Mouse (Mus musculus) heart, postnatal 10 days (tissue): ENCODE results near the gene Hvcn1. TPM values are rescaled to one million over a fixed set of nuclear protein-coding genes. Genes with fewer than 3 reads are reported as not detected.
A peak's percentile ranks its signal among the peaks of the same experiment; 100 is the strongest.
"Not testable (repeated sequence)": the region's sequence is repeated elsewhere in the genome, so short reads cannot be mapped to it uniquely, and the experiment has no call there.

Experiments
- DNase-seq, 2 experiments: peaks; one replicate each; pipeline ENCODE4 v3.0.0; 2021
- intact Hi-C: fragments of 180-260 bp; cut with DNase I; formaldehyde crosslinking; loops from one replicate; pipeline ENCODE4 v1.15.1; 2025
- total RNA-seq, 2 experiments: library from RNA; stranded (reverse); gene quantifications; 2 replicates each; pipeline ENCODE4 v1.2.3; 2021

The Hvcn1 gene
- 1 to 10 TPM; 2.2 to 2.3 TPM for total RNA-seq

- intact Hi-C loops = no loop called here
- no peak for DNase-seq
Measured at GRCm38 (mm10) chr5:122206475-122206874, at the start of gene Hvcn1. TSS of gene Hvcn1 (plus strand) at chr5:122206804.

- DNase-seq = peak; percentile 93
- intact Hi-C loops = loop anchor here (2.0 kb wide), 1 partner anchor 15 kb away; no protein-coding TSS in a partner anchor
Measured at GRCm38 (mm10) chr5:122157827-122158381, 48.7 kb upstream of the Hvcn1 start, which contains the start of gene Ppp1cc. TSS of gene Ppp1cc (plus strand) at chr5:122158278.

- DNase-seq = peak in 1 of 2 experiments; percentile 50
- intact Hi-C loops = loop anchor here (2.0 kb wide), 1 partner anchor 16 kb away; no protein-coding TSS in a partner anchor
Measured at GRCm38 (mm10) chr5:122158557-122159515, 47.8 kb upstream of the Hvcn1 start.

GRCm38 (mm10) chr5:122163194-122163593 is 43.4 kb upstream of the Hvcn1 start:
- DNase-seq = no peak
- intact Hi-C loops = no loop called here

GRCm38 (mm10) chr5:122164011-122164410 is 42.6 kb upstream of the Hvcn1 start:
- DNase-seq = no peak
- intact Hi-C loops = no loop called here

- intact Hi-C loops = no loop called here
- no peak for DNase-seq
Measured at GRCm38 (mm10) chr5:122165233-122165915, 41.2 kb upstream of the Hvcn1 start.

- intact Hi-C loops = no loop called here
- DNase-seq = no peak
Measured at GRCm38 (mm10) chr5:122166636-122167161, 39.9 kb upstream of the Hvcn1 start.

- no peak for DNase-seq
- intact Hi-C loops = no loop called here
Measured at GRCm38 (mm10) chr5:122168344-122169069, 38.1 kb upstream of the Hvcn1 start.

- intact Hi-C loops = no loop called here
- DNase-seq = no peak
Measured at GRCm38 (mm10) chr5:122171058-122171457, 35.5 kb upstream of the Hvcn1 start.

- no peak for DNase-seq
- intact Hi-C loops = no loop called here
Measured at GRCm38 (mm10) chr5:122175402-122175801, 31.2 kb upstream of the Hvcn1 start.

- no peak for DNase-seq
- intact Hi-C loops = loop anchor here (1.0 kb wide), 1 partner anchor 45 kb away; no protein-coding TSS in a partner anchor
Measured at GRCm38 (mm10) chr5:122175961-122176360, 30.6 kb upstream of the Hvcn1 start.

GRCm38 (mm10) chr5:122176398-122176797 is 30.2 kb upstream of the Hvcn1 start:
- intact Hi-C loops = loop anchor here (1.0 kb wide), 1 partner anchor 45 kb away; no protein-coding TSS in a partner anchor
- DNase-seq = peak; percentile 64 to 80

- intact Hi-C loops = no loop called here
- DNase-seq = no peak
Measured at GRCm38 (mm10) chr5:122179665-122180064, 26.9 kb upstream of the Hvcn1 start.

GRCm38 (mm10) chr5:122184283-122184806 is 22.3 kb upstream of the Hvcn1 start:
- DNase-seq = no peak
- intact Hi-C loops = no loop called here

- intact Hi-C loops, DNase-seq: not testable (repeated sequence)
Measured at GRCm38 (mm10) chr5:122184858-122185257, 21.7 kb upstream of the Hvcn1 start.

- no peak for DNase-seq
- intact Hi-C loops = no loop called here
Measured at GRCm38 (mm10) chr5:122189115-122189514, 17.5 kb upstream of the Hvcn1 start.

GRCm38 (mm10) chr5:122190465-122190864 is 16.1 kb upstream of the Hvcn1 start:
- no peak for DNase-seq
- intact Hi-C loops = loop anchor here (2.0 kb wide), 1 partner anchor 14 kb away; no protein-coding TSS in a partner anchor

GRCm38 (mm10) chr5:122191269-122192063 is 15.1 kb upstream of the Hvcn1 start:
- no peak for DNase-seq
- intact Hi-C loops = loop anchor here (2.0 kb wide), 1 partner anchor 13 kb away; no protein-coding TSS in a partner anchor

- intact Hi-C loops = no loop called here
Measured at GRCm38 (mm10) chr5:122192347-122192746, 14.3 kb upstream of the Hvcn1 start.

More at GRCm38 (mm10) chr5:122192347-122192746, 14.3 kb upstream of the Hvcn1 start:
- no peak for DNase-seq
